Mouse (Mus musculus): Measurements from ENCODE around the gene Pnpla3.

- TF ChIP-seq POLR2A (IDR thresholded peaks at IDR 0.05; ENCODE audit: borderline replicate concordance, extremely low read depth, insufficient read depth, insufficient read length, poor library complexity, severe bottlenecking) = no peak
- TF ChIP-seq CTCF (IDR thresholded peaks at IDR 0.05; ENCODE audit: borderline replicate concordance, extremely low read depth, insufficient read depth, insufficient read length) = no peak
Observed at GRCm38 (mm10) chr15:84231721-84232561, 64.3 kb downstream of the Pnpla3 start, which contains the start of gene Parvb.
